Mouse (Mus musculus): Measurements from ENCODE around the gene Ano4. TPM values are rescaled to one million over a fixed set of nuclear protein-coding genes. Genes with fewer than 3 reads are reported as not detected.

The Ano4 gene
- total and polyA plus RNA-seq, 3 experiments, result not detected

DNA sequence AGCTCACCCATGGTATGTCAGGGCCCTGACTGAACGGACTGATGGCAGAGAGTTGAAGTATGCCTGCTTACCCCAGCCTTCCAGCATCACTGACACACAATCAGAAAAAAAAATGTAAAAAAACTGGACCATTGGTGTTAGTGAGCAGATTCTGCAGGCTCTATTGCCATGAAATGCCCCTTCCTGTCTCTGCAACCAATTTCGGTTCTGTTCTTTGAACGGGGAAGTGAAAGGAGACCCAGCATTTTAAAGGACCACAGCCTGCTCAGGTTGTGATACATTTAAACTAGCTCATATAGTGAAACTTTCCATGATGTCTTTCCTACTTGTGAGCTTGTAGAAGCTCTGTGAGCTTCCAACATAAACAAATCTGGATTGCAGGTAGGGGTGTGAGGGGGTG lies 77.2 kb downstream of the Ano4 start:
- Histone ChIP-seq H3K79me2 (ENCODE audit: control insufficient read depth, insufficient read depth, low read length, poor library complexity) (no peaks in the 10 kb centered on the region), H3K9ac (ENCODE audit: control insufficient read depth, low read depth, low read length, poor library complexity, severe bottlenecking) (no peak overlapping the region), H3K27me3 (ENCODE audit: control insufficient read depth in 1 of 2, insufficient read depth in 2 of 2, low read length in 2 of 2) (no peaks in the 10 kb centered on the region), H3K4me1 (ENCODE audit: control insufficient read depth in 1 of 2, insufficient read depth in 2 of 2, low read length in 2 of 2) (no peaks in the 10 kb centered on the region), H3K9me3 (replicated peaks; ENCODE audit: insufficient read depth, low read length) (no peaks in the 10 kb centered on the region), H3K36me3 (ENCODE audit: control insufficient read depth in 1 of 2, insufficient read depth in 2 of 2, low read length in 2 of 2) (no peaks in the 10 kb centered on the region), H3K4me3 (ENCODE audit: control insufficient read depth in 1 of 2, insufficient read depth in 1 of 2, low read depth in 2 of 2, low read length in 2 of 2) (no peak overlapping the region), H3K27ac (ENCODE audit: control insufficient read depth, low read depth, low read length) (no peak overlapping the region)
- DNase-seq (ENCODE audit: low read depth, low spot score), result no peak
- no peak for TF ChIP-seq SMC3 (IDR thresholded peaks at IDR 0.05; ENCODE audit: low read depth, low read length)
- no peak for TF ChIP-seq TCF12 (IDR thresholded peaks at IDR 0.05; ENCODE audit: low read depth, low read length)
- no peak for TF ChIP-seq NELFE (IDR thresholded peaks at IDR 0.05; ENCODE audit: low read depth, low read length)
- no peak for TF ChIP-seq MAZ (IDR thresholded peaks at IDR 0.05; ENCODE audit: low read depth, low read length)
- no peak for TF ChIP-seq MEF2A (IDR thresholded peaks at IDR 0.05; ENCODE audit: extremely low read depth, insufficient replicate concordance, low read depth, low read length, poor library complexity, severe bottlenecking)
- TF ChIP-seq E2F4 (IDR thresholded peaks at IDR 0.05; ENCODE audit: borderline replicate concordance, low read depth, low read length), result no peak
- TF ChIP-seq HCFC1 (IDR thresholded peaks at IDR 0.05; ENCODE audit: low read depth, low read length), result no peak
- no peak for TF ChIP-seq RCOR1 (IDR thresholded peaks at IDR 0.05; ENCODE audit: low read depth, low read length)
- TF ChIP-seq TAL1 (IDR thresholded peaks at IDR 0.05; ENCODE audit: low read length), result no peak
- no peak for TF ChIP-seq ELF1 (IDR thresholded peaks at IDR 0.05; ENCODE audit: low read depth, low read length)

DNA sequence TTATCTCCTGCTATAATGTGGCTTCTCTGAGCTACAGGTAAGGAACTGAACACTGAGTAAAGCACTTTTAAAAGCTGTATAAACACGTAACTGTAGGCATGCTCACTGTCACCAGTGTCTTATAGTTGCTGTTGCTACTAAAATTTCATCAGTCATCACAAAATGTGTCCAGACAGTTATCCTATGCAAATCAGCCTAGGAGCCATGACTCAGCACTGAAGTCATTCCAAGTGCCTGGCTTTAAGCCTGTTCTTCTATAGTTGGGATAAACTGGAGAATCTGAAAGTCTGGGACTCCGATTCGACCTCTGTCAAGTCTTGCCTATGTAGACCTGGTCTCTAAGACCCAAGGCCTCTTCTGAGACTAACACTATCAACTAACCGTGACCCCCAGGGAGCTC lies 81.2 kb downstream of the Ano4 start:
- TF ChIP-seq SIN3A (IDR thresholded peaks at IDR 0.05; ENCODE audit: low read length) (no peak), GATA1 (IDR thresholded peaks at IDR 0.05; ENCODE audit: low read depth, low read length) (no peak), USF1 (IDR thresholded peaks at IDR 0.05; ENCODE audit: low read depth, low read length) (no peak), ZNF384 (IDR thresholded peaks at IDR 0.05; ENCODE audit: low read depth, low read length) (no peak), TCF12 (IDR thresholded peaks at IDR 0.05; ENCODE audit: low read depth, low read length) (no peak), CHD1 (IDR thresholded peaks at IDR 0.05; ENCODE audit: low read depth, low read length) (no peak), RCOR1 (IDR thresholded peaks at IDR 0.05; ENCODE audit: low read depth, low read length) (no peak), POLR2A (IDR thresholded peaks at IDR 0.05; ENCODE audit: control insufficient read depth in 1 of 2, insufficient read depth in 1 of 2, low read depth in 1 of 2, low read length in 2 of 2, poor library complexity in 1 of 2) (no peak)
- no peak overlapping the region for H3K4me3 ChIP-seq (ENCODE audit: control insufficient read depth in 1 of 2, insufficient read depth in 1 of 2, low read depth in 2 of 2, low read length in 2 of 2)
- no peak for DNase-seq (ENCODE audit: low read depth, low spot score)
- H3K79me2 ChIP-seq (ENCODE audit: control insufficient read depth, insufficient read depth, low read length, poor library complexity), result no peaks in the 10 kb centered on the region
- no peaks in the 10 kb centered on the region for H3K36me3 ChIP-seq (ENCODE audit: control insufficient read depth in 1 of 2, insufficient read depth in 2 of 2, low read length in 2 of 2)
- no peak overlapping the region for H3K27ac ChIP-seq (ENCODE audit: control insufficient read depth, low read depth, low read length)
- H3K4me1 ChIP-seq (ENCODE audit: control insufficient read depth in 1 of 2, insufficient read depth in 2 of 2, low read length in 2 of 2), result no peaks in the 10 kb centered on the region
- no peak overlapping the region for H3K9ac ChIP-seq (ENCODE audit: control insufficient read depth, low read depth, low read length, poor library complexity, severe bottlenecking)
- H3K9me3 ChIP-seq (replicated peaks; ENCODE audit: insufficient read depth, low read length), result no peaks in the 10 kb centered on the region
- H3K27me3 ChIP-seq (ENCODE audit: control insufficient read depth in 1 of 2, insufficient read depth in 2 of 2, low read length in 2 of 2), result no peaks in the 10 kb centered on the region
